Mouse (Mus musculus): ENCODE results near the gene Nostrin.

GRCm38 (mm10) chr2:69135661-69136576 lies at the start of gene Nostrin:
- TF ChIP-seq POLR2A (IDR thresholded peaks at IDR 0.05; ENCODE audit: borderline replicate concordance, control insufficient read depth, low read depth, low read length): no peak
- TF ChIP-seq CTCF (IDR thresholded peaks at IDR 0.05; ENCODE audit: control insufficient read depth, insufficient read depth, low read length): no peak
